Mouse (Mus musculus) urinary bladder, postnatal 10 days (tissue): ENCODE results near the gene Tmod1.

Experiments
- DNase-seq: peaks from one replicate; pipeline ENCODE4 v3.0.0; 2022; ENCODE audit warnings: low spot score

The Tmod1 gene

DNA sequence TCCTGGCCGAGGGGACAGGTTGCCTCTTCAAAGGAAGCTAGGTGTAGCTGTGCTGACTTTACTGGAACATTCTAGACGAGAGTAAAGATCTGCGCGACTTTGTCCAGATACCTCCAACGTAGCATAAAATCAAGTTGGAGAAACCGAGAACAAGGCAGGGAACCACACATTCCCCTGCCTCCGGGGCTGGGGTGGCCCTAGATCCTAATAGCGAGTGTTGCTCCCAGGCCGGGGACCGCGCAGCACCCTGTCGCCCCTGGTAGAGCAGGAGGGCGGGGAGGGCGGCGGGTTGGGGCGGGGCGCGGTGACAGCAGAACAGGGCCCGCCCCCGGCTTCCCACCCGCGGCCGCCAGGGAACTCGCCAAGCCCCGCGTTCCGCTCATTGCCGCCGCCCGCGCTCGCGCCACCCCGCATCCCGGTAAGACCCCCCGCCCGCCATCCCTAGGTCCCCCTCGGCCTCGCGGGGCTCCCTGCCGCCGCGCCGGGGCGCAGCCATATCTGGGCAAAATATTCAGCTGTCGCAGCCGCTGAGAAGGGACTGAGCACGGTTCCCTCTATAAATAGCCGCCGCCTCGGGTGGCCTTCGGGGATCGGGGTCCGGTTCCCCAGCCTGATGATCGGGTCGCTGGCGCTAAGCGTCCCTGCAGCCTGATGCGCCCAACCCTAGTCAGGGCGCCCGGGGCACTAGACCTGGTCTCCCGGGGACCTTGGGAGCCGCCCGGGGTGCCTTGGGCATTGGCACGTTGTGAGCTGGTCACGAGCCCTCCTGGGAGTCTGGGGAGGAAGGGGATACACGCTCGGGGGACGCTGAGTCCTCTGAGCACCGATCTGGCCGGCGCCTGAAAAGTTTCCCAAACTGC, at the start of gene Tmod1:
Gene Tmod1, plus strand, starts transcription at position 44 of the 860 bp plus-strand sequence.
- no peak for DNase-seq

DNA sequence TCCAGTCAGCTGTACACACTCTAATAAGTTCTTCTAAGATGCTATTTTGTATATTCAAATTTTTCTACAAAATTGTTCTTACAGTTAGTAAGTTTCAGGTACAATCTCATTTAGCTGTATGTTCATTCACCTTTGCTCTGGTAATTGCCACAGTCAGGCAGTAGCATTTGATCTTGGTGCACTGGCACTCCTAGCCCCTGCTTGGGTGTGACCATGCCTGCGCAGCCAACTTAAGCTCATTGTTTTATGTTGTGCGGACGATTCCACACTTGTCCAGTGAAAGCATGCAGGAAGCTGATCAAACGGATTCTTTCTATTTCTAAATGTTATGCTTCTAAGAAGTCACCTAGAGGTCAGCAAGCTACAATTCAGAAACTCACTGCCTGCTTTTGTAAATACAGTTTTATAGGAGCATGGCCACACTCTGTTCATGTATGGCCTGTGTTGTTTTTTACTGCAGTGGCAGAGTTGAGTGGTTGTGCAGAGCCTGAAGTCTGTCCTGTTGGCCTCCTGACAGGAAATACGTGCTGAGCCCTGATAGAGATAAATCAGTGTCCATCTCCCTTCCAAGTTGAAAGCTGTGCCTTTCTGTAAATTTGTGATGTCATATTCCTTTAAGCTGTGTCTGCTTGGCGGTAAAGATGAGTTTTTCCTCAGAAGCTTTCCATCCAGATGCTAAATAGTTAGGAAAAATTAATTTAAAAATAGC, 48.2 kb upstream of the Tmod1 start:
- no peak for DNase-seq

DNA sequence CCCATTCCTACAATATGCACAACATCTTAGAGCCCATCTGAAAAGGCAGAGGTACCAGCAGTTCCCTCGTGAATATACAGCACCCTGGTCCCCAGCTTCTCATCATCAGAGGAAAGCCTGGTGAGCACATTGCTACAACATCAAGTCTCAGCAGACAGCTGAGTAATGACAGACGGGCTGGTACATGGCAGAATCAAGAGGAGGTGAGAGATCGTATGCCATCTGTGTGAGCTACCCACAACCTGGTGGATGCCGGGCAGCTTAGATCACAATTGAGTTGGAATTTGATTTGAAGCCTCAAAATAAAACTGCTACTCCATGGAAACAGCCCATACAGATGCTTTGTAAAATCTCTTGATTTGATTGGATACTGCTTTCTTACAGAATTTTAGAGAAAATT, 40.2 kb upstream of the Tmod1 start:
- no peak for DNase-seq

DNA sequence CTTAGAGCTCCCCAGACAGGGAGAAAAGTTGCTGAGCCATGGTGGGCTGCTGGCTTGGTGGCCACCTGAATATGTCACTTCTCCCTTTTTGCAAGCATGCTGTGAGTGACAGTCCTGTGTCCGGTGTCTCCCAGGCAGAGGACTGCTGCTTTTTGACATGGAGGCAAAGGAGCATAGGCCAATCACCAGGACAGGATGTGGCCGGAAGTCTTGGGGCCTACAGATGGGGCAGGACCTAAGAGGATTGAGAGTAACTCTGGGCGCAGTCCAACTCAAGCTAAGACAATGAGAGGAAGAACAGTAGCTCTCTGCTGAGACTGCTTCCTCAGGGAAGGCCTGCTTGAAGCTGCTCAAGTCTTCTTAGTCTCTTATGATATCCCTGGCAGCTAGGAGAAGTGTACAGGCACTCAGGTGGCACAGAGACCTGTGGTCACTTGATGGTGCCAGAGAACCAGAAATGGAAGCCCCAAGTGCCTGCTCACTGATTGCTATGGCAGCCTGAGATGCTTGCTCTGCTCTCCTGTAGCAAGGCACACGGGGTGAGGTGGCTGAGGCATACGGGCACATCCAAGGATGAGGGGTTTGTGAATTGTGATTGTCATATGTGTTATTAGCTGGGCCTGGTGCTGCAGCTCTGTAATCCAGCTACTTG, 30.5 kb upstream of the Tmod1 start:
- no peak for DNase-seq

DNA sequence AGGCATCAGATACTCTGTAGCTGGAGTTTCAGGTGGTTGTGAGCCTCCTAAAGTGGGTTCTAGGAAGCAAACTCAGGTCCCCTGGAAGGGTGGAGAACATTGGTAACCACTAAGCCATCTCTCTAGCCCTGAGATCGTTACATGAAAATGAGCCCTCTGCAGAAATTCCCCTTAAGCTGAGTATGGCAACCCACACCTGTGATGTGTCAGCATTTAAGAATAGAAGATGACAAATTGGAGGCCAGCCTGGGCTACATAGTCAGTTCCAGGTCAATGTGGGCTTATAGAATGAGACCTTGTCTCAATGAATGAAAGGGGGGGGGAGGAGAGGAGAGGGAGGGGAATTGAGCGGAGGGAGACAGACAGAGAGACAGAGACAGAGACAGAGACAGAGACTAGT, 27.0 kb upstream of the Tmod1 start:
- DNase-seq: no peak

DNA sequence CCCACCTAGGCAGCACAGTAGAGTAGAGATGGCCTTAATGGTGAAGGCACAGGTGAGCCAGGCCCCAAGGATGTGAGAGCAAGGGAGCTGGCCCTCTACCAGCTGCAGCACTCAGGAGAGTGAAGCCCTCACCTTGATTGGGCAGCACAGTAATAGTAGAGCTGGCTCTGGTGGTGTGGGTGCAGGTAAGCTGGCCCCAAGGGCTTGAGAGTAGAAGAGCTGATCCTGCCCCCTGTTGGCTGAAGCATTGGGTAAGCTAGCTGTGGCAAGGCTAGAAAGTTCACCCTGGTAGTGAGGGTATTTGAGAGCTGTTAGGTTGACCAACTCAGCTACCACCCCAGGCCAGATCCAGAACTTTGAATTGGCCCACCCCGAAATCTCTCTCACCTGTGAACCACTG, 23.1 kb upstream of the Tmod1 start:
- DNase-seq: no peak

DNA sequence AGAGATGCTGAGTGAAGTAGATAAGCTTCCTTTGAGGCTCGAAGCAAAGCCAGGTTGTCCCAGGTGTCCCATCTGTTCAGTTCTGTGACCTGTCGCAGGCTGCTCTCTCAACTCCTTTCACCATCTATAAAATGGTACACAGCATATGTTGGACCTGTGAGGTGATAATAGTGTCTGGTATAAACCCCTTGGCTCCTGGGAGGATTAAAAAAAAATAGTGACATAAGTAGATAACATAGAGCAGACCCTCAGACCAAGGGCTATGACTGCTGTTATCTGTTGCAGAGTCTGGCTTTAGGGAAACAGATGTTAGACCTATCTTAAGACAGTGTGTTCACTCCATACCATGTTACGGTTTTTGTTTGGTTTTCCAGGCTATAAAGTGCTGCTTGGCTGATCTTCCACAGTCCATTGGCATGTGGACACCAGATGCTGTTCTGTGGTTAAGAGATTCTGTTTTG, 15.7 kb upstream of the Tmod1 start:
- no peak for DNase-seq

DNA sequence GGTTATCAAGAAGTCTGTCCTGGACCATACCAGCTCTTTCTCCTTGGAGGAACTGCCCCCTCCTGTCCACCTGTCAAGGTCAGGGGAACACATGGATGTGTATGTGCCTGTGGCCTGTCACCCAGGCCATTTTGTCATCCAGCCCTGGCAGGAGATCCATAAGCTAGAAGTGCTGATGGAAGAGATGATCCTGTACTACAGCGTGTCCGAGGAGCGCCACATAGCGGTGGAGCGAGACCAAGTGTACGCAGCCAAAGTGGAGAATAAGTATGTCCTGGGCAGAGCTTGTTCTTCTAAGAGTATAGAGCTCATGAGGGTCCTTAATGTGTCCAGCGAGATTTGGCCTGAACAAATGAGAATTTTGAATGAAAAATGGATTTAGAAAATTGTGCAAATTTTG, 12.8 kb upstream of the Tmod1 start:
- DNase-seq: no peak

DNA sequence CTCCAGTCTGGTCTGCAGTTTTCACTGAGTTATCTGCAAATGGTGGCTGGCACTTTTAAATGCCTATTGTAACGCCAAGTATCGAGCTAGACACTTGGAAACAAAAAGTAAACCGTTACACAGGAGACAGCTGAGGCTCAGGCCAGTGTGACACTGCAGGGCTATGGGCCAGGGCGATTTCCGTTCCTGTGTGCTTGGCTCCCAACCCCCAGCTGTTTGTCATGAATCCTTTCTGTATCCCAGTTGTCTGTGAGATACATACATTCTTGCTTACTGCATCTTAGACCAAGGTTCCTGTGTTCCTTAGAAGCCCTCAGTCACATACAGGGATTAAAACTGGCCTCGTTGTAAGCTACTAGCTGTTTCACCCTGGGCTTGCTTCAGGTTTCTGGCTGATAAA, 10.5 kb upstream of the Tmod1 start:
- DNase-seq: no peak

DNA sequence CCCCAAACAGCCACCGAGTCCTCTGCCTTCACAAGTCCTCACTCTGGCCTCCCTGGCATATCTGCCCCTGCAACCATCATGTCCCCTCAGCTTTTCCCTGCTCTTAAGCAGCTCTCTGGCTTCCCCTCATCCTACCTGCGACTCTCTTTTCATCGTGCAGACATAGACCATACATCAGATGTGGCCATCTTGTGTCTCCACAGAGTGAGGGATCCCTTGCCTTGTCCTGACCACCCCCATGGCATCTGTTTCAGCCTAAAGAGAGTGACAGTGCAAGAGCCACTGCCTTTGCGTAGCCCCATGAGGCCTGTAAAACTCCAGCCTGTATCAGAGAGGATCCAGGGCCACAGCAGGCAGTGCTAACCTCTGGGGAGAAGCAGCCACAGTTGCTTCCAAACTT, 10.0 kb upstream of the Tmod1 start:
- no peak for DNase-seq

DNA sequence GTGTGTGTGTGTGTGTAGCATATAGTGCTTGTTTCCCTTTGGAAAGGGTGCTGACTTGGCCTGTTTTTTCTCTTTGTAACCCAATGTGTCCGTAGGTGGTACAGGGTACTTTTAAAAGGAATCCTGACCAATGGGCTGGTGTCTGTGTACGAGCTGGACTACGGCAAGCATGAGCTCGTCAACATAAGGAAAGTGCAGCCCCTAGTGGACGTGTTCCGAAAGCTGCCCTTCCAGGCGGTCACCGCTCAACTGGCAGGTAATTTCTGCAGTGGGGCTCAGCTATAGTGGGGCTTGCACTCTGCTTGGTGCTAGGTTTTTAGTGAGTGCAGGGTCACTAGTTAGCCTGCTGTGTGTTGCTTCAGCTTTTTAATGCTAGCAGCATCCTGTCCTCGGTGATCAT, 9.2 kb upstream of the Tmod1 start:
- DNase-seq: no peak

DNA sequence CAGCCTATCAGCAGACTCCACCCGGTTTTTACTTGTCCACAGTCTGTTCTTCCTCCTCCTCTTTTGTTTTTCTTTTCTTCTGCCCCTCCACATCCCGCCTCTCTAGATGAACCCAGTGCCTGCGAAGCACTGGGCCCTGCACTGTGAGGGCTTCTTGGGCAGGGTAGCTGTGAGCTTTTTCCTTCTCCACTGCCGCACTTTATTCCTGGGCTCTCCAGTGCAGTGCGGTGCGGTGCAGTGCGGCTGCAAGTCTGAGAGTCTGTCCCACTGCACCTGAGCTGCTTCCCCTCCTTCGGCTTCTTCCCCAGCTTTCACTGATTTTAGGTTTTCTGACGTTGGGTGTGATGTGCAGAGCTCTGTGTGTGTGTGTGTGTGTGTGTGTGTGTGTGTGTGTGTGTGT, 6.3 kb upstream of the Tmod1 start:
- DNase-seq: no peak

DNA sequence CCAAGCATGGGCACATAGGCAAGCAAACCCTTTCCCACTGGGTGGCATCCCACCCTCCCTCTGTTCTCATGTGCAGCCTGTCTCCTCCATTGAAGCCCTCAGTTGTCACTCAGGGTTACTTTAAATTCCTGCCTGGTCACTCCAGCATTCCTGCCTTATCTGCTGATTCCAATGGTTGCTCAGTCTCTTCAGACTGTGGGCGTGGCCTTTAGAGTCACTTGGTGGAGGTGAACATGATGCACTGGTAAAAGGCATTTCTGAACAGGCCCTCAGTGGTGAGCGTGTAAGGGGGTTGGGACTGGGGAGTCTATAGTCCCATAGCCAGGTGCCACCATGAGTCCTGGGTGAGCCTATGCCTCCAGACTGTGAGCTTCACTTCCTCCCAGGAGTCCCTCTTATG, 5.5 kb upstream of the Tmod1 start:
- DNase-seq: no peak

DNA sequence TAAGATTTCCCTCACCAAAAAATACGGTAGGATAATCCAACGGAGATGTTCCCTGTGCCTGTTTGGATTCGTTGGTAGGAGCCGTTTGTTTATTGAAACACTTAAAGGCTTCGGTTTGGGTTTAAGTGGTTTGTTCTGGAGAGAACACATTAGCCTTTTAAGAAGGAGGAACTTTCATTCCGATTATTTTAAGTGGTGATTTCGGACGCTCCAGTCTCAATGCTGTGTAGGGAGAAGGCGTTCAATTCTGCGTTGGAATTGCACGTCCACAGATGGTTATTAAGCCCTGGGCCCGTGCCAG, 194 bp upstream of the Tmod1 start:
- DNase-seq: no peak

DNA sequence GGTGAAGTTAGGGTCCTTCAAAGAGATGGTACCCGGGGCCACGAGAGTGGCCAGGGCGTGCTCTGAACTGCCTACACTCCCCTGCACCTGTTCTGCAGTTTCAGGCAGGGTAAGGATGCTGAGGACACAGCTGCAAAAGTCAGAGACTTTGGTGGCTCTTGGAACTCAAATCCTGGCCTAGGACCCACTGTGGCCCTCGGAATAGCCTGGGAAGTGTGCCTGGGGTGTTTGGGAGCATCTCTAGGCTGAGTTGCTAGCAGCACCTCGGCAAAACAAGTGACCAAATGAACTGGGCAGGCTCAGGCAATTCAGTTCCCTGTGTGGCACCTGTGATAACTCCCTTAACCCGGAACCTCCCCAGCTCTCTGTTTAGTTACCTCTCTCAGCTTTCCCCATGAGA, 1.2 kb downstream of the Tmod1 start:
- no peak for DNase-seq

DNA sequence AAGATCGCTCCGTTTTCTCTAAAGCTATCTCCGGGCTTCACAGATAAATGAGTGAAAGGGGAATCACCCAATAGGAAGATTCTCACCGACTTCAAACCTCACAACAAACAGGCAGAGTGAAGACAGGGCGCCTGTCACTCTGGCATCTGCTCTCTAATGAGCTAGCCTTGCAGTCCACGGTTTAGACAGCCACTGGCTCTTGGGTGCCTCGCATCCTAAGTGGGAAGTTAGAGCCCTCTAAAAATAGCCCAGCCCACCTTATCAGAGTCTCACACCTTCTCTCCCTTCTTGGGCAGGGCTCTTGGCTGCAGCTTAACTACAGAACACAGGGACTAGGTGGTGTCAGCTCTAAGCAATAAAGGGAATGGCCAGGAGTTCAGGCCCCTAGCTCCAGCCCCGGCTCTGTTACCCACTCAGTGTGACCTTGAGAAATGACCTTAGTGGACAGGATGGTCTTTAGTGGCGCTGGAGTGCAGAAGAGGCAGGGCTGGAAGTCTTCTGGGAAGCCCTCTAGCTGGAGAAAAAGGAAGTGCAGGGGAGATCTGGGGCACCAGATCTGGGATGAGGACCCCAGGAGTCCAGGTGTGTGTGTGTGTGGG, 2.0 kb downstream of the Tmod1 start:
- DNase-seq: no peak

DNA sequence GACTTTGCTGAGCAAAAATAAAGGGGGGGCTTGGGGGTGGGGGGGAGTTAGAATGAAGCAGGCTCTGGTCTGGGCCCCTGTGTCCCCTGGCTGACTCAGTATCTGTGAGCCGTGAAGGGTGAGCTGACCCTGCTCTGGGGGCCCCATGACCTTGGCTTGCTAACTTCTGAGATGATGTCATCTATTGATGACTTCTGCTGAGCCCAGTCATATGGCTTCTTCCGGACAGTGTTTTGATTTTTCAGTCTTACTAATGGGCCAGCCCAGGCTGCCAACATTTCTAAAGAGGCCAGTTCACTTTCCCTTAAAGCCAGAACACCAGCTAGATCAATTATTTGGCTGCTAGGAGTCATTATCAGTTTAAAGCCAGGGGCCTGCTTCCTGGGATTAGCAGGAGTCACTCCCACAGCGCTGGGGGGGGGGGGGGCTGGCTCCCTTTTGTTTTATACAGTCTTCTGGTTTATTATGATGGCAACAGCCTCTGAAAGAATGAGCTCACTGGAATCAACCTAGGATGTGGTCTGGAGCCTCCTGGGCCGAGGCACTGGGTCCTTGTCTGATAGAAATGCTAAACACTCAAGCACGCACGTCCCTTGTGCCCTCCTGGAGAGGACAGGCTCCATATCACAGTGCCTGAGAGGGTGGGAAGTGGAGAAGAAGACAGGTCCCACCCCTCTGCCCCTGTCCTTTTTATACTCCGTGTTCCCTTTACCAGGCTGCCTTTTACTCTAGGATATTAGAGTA, 3.2 kb downstream of the Tmod1 start:
- no peak for DNase-seq

DNA sequence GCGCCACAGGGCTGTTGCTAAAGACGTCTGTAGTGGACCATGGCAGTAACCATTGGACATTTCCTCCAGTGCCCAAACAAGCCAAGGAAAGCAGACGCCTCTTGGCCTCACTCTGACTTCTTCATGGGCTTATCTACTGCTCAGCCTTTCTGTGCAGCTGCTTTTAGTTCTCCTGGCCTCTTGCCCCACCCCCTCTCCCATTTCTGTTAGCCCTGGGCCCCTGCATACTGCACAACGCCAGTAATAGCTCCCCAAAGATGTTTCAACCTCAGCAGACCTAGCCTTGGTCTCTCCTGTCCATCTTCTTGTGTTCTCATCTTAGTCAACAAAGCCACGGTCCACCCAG, 3.7 kb downstream of the Tmod1 start:
- no peak for DNase-seq

DNA sequence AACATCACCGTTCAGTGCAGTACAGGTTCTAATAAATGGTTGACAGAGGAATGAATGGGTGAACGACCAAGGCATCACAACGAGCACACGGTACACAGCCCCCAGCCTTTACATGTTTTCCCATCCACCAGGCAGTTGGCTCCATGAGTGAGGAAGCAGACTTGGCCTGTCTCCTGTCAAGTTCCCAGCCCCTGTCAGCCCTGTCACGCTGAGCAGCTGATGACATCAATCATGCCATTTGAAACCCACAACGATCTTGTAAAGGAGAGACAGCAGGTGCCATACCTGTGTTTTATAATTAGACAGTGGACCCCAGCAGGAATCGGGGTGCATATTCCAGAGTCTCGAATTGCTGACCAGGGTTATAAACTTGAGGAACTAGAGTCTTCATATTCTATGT, 4.6 kb downstream of the Tmod1 start:
- no peak for DNase-seq

DNA sequence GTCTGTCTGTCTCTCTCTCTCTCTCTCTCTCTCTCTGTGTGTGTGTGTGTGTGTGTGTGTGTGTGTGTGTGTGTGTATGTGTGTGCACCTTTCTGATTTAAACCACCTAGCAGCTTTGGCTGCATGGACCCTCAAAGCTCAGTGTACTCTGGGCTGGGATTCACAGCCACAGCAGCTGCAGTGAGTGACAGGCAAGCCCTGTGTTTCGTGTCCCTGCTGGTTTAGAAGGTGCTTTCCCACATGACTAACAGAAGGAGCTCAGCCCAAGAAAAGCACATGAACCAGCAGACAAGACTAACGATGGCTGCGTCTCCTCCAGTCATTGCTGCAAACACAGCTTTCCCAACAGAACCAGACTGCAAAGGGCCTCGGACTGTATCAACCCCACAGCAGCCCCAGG, 9.2 kb downstream of the Tmod1 start:
- no peak for DNase-seq

DNA sequence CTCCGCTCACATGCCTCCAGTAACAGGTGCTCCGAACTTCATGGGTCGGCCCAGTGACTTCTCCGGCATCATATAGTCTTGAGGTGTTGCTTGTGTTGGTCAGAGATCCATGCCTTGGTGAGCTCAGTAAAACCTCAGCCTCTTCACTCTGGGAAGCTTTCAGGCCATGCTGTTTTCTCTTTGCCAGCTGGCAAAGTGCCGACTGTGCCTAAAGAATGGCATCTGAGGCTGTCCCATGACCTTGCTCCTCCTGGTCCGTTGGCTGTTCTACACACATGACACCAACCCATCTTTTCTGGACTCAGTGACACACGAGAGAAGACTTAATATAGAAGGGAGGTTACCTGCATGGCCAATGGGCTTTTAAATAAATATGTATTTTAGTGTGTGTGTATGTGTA, 9.7 kb downstream of the Tmod1 start:
- DNase-seq: no peak
